9 mouse cellular contexts compared by ENCODE assay signal in genomic region chr11:22206611-22207010, GRCm38 (mm10).
DNase-seq lines count a peak whose midpoint lies in the region; ATAC-seq and TF ChIP-seq lines count a peak whose summit lies in the region.
"Had no signal": no experiment of that assay in that cellular context is flagged by ENCODE, and none has a peak within 500 bp of the region (broad histone marks: within the 10 kb centered on the region; RNA-seq: fewer than 3 reads in every experiment).

No protein-coding gene starts in this region.

- H3K36me3 ChIP-seq in forebrain, embryonic 14.5 days (ENCODE audit: control insufficient read depth, insufficient read depth, low read length) = no peaks in the 10 kb centered on the region
- no peaks in the 10 kb centered on the region for H3K36me3 ChIP-seq in stomach, postnatal 0 days (ENCODE audit: control insufficient read depth, insufficient read depth, low read length)
- H3K36me3 ChIP-seq: embryonic facial prominence, embryonic 12.5 days had no signal

- no peak overlapping the region for H3K27ac ChIP-seq in forebrain, embryonic 14.5 days (ENCODE audit: low read depth, low read length)
- H3K27ac ChIP-seq in stomach, postnatal 0 days (replicated peaks) = no peak overlapping the region
- H3K27ac ChIP-seq: embryonic facial prominence, embryonic 12.5 days had no signal

- H3K9me3 ChIP-seq in forebrain, embryonic 14.5 days (replicated peaks; ENCODE audit: control insufficient read depth, low read length) = no peaks in the 10 kb centered on the region
- H3K9me3 ChIP-seq in stomach, postnatal 0 days (ENCODE audit: control insufficient read depth, low read length) = no peaks in the 10 kb centered on the region
- H3K9me3 ChIP-seq: embryonic facial prominence, embryonic 12.5 days had no signal

- H3K27me3 ChIP-seq in forebrain, embryonic 14.5 days (replicated peaks; ENCODE audit: control insufficient read depth, insufficient read depth, low read length) = no peaks in the 10 kb centered on the region
- no peaks in the 10 kb centered on the region for H3K27me3 ChIP-seq in stomach, postnatal 0 days (ENCODE audit: control insufficient read depth, insufficient read depth, low read length)
- H3K27me3 ChIP-seq: embryonic facial prominence, embryonic 12.5 days had no signal

- peak; percentile 70 for TF ChIP-seq CTCF in stomach, postnatal 0 days (IDR thresholded peaks at IDR 0.05; ENCODE audit: low read depth)

- peak; percentile 93 for ATAC-seq in forebrain, embryonic 14.5 days
- ATAC-seq in stomach, postnatal 0 days (ENCODE audit: low FRiP score, low TSS enrichment) = no peak

- H3K4me3 ChIP-seq in forebrain, embryonic 14.5 days (ENCODE audit: low read depth, low read length) = no peak overlapping the region
- H3K4me3 ChIP-seq in stomach, postnatal 0 days (ENCODE audit: low read depth, low read length) = no peak overlapping the region
- H3K4me3 ChIP-seq: embryonic facial prominence, embryonic 12.5 days had no signal

- no peak overlapping the region for H3K4me2 ChIP-seq in forebrain, embryonic 14.5 days (ENCODE audit: low read length)
- H3K4me2 ChIP-seq in stomach, postnatal 0 days (replicated peaks; ENCODE audit: low read depth) = no peak overlapping the region
- H3K4me2 ChIP-seq: embryonic facial prominence, embryonic 12.5 days had no signal

- peak; percentile 10 for DNase-seq in heart, postnatal 4 days
- DNase-seq in heart, adult 18-20 months = no peak
- peak; percentile 34 for DNase-seq in lung, postnatal 36 days
- no peak for DNase-seq in lung, postnatal 14 days
- DNase-seq in forebrain, embryonic 14.5 days (ENCODE audit: low spot score) = peak; percentile 86
- no peak for DNase-seq in stomach, postnatal 0 days (ENCODE audit: low spot score)
- DNase-seq in gastrocnemius, adult 8-10 months (ENCODE audit: low spot score in 2 of 2) = no peak
- DNase-seq in spleen, postnatal 36 days (ENCODE audit: low spot score in 2 of 2) = no peak

- peaks cover 3% of the 10 kb centered on the region; the same call in 1 of the 2 replicates for H3K4me1 ChIP-seq in forebrain, embryonic 14.5 days (ENCODE audit: control insufficient read depth, insufficient read depth, low read length)
- H3K4me1 ChIP-seq in stomach, postnatal 0 days (replicated peaks; ENCODE audit: control insufficient read depth, insufficient read depth) = no peaks in the 10 kb centered on the region
- H3K4me1 ChIP-seq: embryonic facial prominence, embryonic 12.5 days had no signal

- 14% methylated on average over 1 of the region's 1 CpGs for WGBS in forebrain, embryonic 14.5 days
- 42% methylated on average over 1 of the region's 1 CpGs for WGBS in stomach, postnatal 0 days

- no peak for TF ChIP-seq EP300 in stomach, postnatal 0 days (optimal IDR thresholded peaks at IDR 0.05)

- no peak overlapping the region for H3K9ac ChIP-seq in forebrain, embryonic 14.5 days (ENCODE audit: low read length)
- no peak overlapping the region for H3K9ac ChIP-seq in stomach, postnatal 0 days (ENCODE audit: low read length)
- H3K9ac ChIP-seq: embryonic facial prominence, embryonic 12.5 days had no signal

Comparison
In these comparisons a context has a peak if more than half of its experiments do, and no peak if none do; other contexts are left out.
1. DNase-seq: peak in heart, postnatal 4 days (single experiment), lung, postnatal 36 days (single experiment) and forebrain, embryonic 14.5 days (single experiment); none in heart, adult 18-20 months (0 of 2), lung, postnatal 14 days (single experiment), stomach, postnatal 0 days (single experiment), gastrocnemius, adult 8-10 months (0 of 2) and spleen, postnatal 36 days (0 of 2).